Mouse (Mus musculus): ENCODE measurements around the gene Vamp2. TPM values are rescaled to one million over a fixed set of nuclear protein-coding genes. Genes with fewer than 3 reads are reported as not detected.

Vamp2 gene
- polyA plus RNA-seq, 1 experiment from 2014 or later: 66.7 TPM

- no peak overlapping the region for H3K4me3 ChIP-seq (replicated peaks; ENCODE audit: low read depth, low read length)
- TF ChIP-seq CTCF (IDR thresholded peaks at IDR 0.05; ENCODE audit: low read depth): no peak
- H3K36me3 ChIP-seq (ENCODE audit: insufficient read depth, low read length): peaks cover 75% of the 10 kb centered on the region
- peaks cover 4% of the 10 kb centered on the region; the same call in 1 of the 2 replicates for H3K4me1 ChIP-seq (replicated peaks; ENCODE audit: insufficient read depth, low read length)
- no peak for ATAC-seq (replicated peaks; ENCODE audit: low FRiP score, low read depth)
- no peak overlapping the region for H3K4me2 ChIP-seq (ENCODE audit: low read length)
- no peak for DNase-seq (ENCODE audit: low spot score)
- no peak overlapping the region for H3K27ac ChIP-seq
- H3K27me3 ChIP-seq (ENCODE audit: insufficient read depth, low read length): no peaks in the 10 kb centered on the region
- H3K9me3 ChIP-seq (replicated peaks; ENCODE audit: low read length): no peaks in the 10 kb centered on the region
- 89% methylated on average over 11 of the region's 11 CpGs for WGBS
- no peak overlapping the region for H3K9ac ChIP-seq (ENCODE audit: low read depth, low read length)
Observed at GRCm38 (mm10) chr11:69106842-69107241, 18.6 kb downstream of the Vamp2 start.

GRCm38 (mm10) chr11:69107676-69108075 is 19.4 kb downstream of the Vamp2 start:
- H3K4me3 ChIP-seq (replicated peaks; ENCODE audit: low read depth, low read length): no peak overlapping the region
- ATAC-seq (replicated peaks; ENCODE audit: low FRiP score, low read depth): no peak
- peaks cover 67% of the 10 kb centered on the region for H3K36me3 ChIP-seq (ENCODE audit: insufficient read depth, low read length)
- DNase-seq (ENCODE audit: low spot score): no peak
- H3K27ac ChIP-seq: no peak overlapping the region
- WGBS: 85% methylated on average over 11 of the region's 11 CpGs
- H3K4me2 ChIP-seq (ENCODE audit: low read length): no peak overlapping the region
- H3K4me1 ChIP-seq (replicated peaks; ENCODE audit: insufficient read depth, low read length): peaks cover 4% of the 10 kb centered on the region; the same call in 1 of the 2 replicates
- no peak for TF ChIP-seq CTCF (IDR thresholded peaks at IDR 0.05; ENCODE audit: low read depth)
- H3K27me3 ChIP-seq (ENCODE audit: insufficient read depth, low read length): no peaks in the 10 kb centered on the region
- H3K9me3 ChIP-seq (replicated peaks; ENCODE audit: low read length): no peaks in the 10 kb centered on the region
- no peak overlapping the region for H3K9ac ChIP-seq (ENCODE audit: low read depth, low read length)

- Histone ChIP-seq H3K4me3 (replicated peaks; ENCODE audit: low read depth, low read length) (no peak overlapping the region), H3K4me2 (ENCODE audit: low read length) (no peak overlapping the region), H3K36me3 (ENCODE audit: insufficient read depth, low read length) (peaks cover 61% of the 10 kb centered on the region), H3K27ac (no peak overlapping the region), H3K9ac (ENCODE audit: low read depth, low read length) (no peak overlapping the region), H3K9me3 (replicated peaks; ENCODE audit: low read length) (no peaks in the 10 kb centered on the region), H3K27me3 (ENCODE audit: insufficient read depth, low read length) (no peaks in the 10 kb centered on the region), H3K4me1 (replicated peaks; ENCODE audit: insufficient read depth, low read length) (peaks cover 4% of the 10 kb centered on the region; the same call in 1 of the 2 replicates)
- DNase-seq (ENCODE audit: low spot score) (no peak), ATAC-seq (replicated peaks; ENCODE audit: low FRiP score, low read depth) (no peak)
- WGBS: 79% methylated on average over 9 of the region's 9 CpGs
- TF ChIP-seq CTCF (IDR thresholded peaks at IDR 0.05; ENCODE audit: low read depth): no peak
Observed at GRCm38 (mm10) chr11:69108223-69108622, 19.9 kb downstream of the Vamp2 start.

- no peaks in the 10 kb centered on the region for H3K9me3 ChIP-seq (replicated peaks; ENCODE audit: low read length)
- H3K4me2 ChIP-seq (ENCODE audit: low read length): no peak overlapping the region
- peaks cover 4% of the 10 kb centered on the region; the same call in 1 of the 2 replicates for H3K4me1 ChIP-seq (replicated peaks; ENCODE audit: insufficient read depth, low read length)
- H3K36me3 ChIP-seq (ENCODE audit: insufficient read depth, low read length): peaks cover 51% of the 10 kb centered on the region
- TF ChIP-seq CTCF (IDR thresholded peaks at IDR 0.05; ENCODE audit: low read depth): no peak
- H3K27ac ChIP-seq: no peak overlapping the region
- WGBS: 84% methylated on average over 13 of the region's 13 CpGs
- H3K27me3 ChIP-seq (ENCODE audit: insufficient read depth, low read length): no peaks in the 10 kb centered on the region
- H3K9ac ChIP-seq (ENCODE audit: low read depth, low read length): no peak overlapping the region
- no peak for ATAC-seq (replicated peaks; ENCODE audit: low FRiP score, low read depth)
- no peak overlapping the region for H3K4me3 ChIP-seq (replicated peaks; ENCODE audit: low read depth, low read length)
- no peak for DNase-seq (ENCODE audit: low spot score)
Observed at GRCm38 (mm10) chr11:69109032-69109900, 21.0 kb downstream of the Vamp2 start.

- no peak for TF ChIP-seq CTCF (IDR thresholded peaks at IDR 0.05; ENCODE audit: low read depth)
- Histone ChIP-seq H3K4me2 (ENCODE audit: low read length) (peak overlapping the region; percentile 57), H3K27ac (no peak overlapping the region), H3K9ac (ENCODE audit: low read depth, low read length) (no peak overlapping the region), H3K4me3 (replicated peaks; ENCODE audit: low read depth, low read length) (peak overlapping the region; percentile 48), H3K36me3 (ENCODE audit: insufficient read depth, low read length) (peaks cover 39% of the 10 kb centered on the region), H3K27me3 (ENCODE audit: insufficient read depth, low read length) (no peaks in the 10 kb centered on the region), H3K9me3 (replicated peaks; ENCODE audit: low read length) (no peaks in the 10 kb centered on the region), H3K4me1 (replicated peaks; ENCODE audit: insufficient read depth, low read length) (peaks cover 4% of the 10 kb centered on the region; the same call in 1 of the 2 replicates)
- peak; percentile 51; the same call in 1 of the 2 replicates for ATAC-seq (replicated peaks; ENCODE audit: low FRiP score, low read depth)
- WGBS: 2% methylated on average over 30 of the region's 30 CpGs
- DNase-seq (ENCODE audit: low spot score): peak; percentile 86
Observed at GRCm38 (mm10) chr11:69110319-69111046, 22.2 kb downstream of the Vamp2 start.

- WGBS: 8% methylated on average over 21 of the region's 21 CpGs
- Histone ChIP-seq H3K4me2 (ENCODE audit: low read length) (peak overlapping the region; percentile 57), H3K27me3 (ENCODE audit: insufficient read depth, low read length) (no peaks in the 10 kb centered on the region), H3K4me1 (replicated peaks; ENCODE audit: insufficient read depth, low read length) (peaks cover 4% of the 10 kb centered on the region; the same call in 1 of the 2 replicates), H3K9me3 (replicated peaks; ENCODE audit: low read length) (no peaks in the 10 kb centered on the region), H3K36me3 (ENCODE audit: insufficient read depth, low read length) (peaks cover 31% of the 10 kb centered on the region), H3K4me3 (replicated peaks; ENCODE audit: low read depth, low read length) (peak overlapping the region; percentile 48), H3K27ac (no peak overlapping the region), H3K9ac (ENCODE audit: low read depth, low read length) (no peak overlapping the region)
- ATAC-seq (replicated peaks; ENCODE audit: low FRiP score, low read depth) (no peak), DNase-seq (ENCODE audit: low spot score) (no peak)
- no peak for TF ChIP-seq CTCF (IDR thresholded peaks at IDR 0.05; ENCODE audit: low read depth)
Observed at GRCm38 (mm10) chr11:69111051-69111810, 22.9 kb downstream of the Vamp2 start.

All from kidney, postnatal 0 days (tissue).